Mouse (Mus musculus) kidney, adult 18-20 months (tissue): ENCODE results near the gene Tekt2.

ENCODE experiments used
- DNase-seq: peaks from one replicate; pipeline ENCODE4 v3.0.0; 2021

Gene Tekt2

GRCm38 (mm10) chr4:126306827-126307226 lies 18.7 kb downstream of the Tekt2 start:
- no peak for DNase-seq

- no peak for DNase-seq
Observed at GRCm38 (mm10) chr4:126306058-126306457, 19.4 kb downstream of the Tekt2 start.

- DNase-seq, result no peak
Observed at GRCm38 (mm10) chr4:126305428-126305827, 20.1 kb downstream of the Tekt2 start.

GRCm38 (mm10) chr4:126303877-126304276 lies 21.6 kb downstream of the Tekt2 start:
- DNase-seq, result no peak

GRCm38 (mm10) chr4:126301584-126302309 lies 23.7 kb downstream of the Tekt2 start:
- no peak for DNase-seq

GRCm38 (mm10) chr4:126300916-126301583 lies 24.4 kb downstream of the Tekt2 start:
- no peak for DNase-seq

- peak; percentile 67 for DNase-seq
Observed at GRCm38 (mm10) chr4:126296617-126297101, 28.8 kb downstream of the Tekt2 start.

- DNase-seq, result no peak
Observed at GRCm38 (mm10) chr4:126295937-126296336, 29.6 kb downstream of the Tekt2 start.

GRCm38 (mm10) chr4:126295152-126295551 lies 30.3 kb downstream of the Tekt2 start:
- DNase-seq, result no peak

GRCm38 (mm10) chr4:126291196-126291595 lies 34.3 kb downstream of the Tekt2 start:
- DNase-seq, result no peak

GRCm38 (mm10) chr4:126290314-126290713 lies 35.2 kb downstream of the Tekt2 start:
- DNase-seq, result no peak

GRCm38 (mm10) chr4:126288085-126288666 lies 37.3 kb downstream of the Tekt2 start:
- no peak for DNase-seq

- DNase-seq, result no peak
Observed at GRCm38 (mm10) chr4:126287302-126287995, 38.0 kb downstream of the Tekt2 start.

GRCm38 (mm10) chr4:126286492-126286891 lies 39.0 kb downstream of the Tekt2 start, which contains the start of gene Col8a2:
TSS of gene Col8a2 (plus strand) at chr4:126286793.
- peak; percentile 25 for DNase-seq

- DNase-seq, result no peak
Observed at GRCm38 (mm10) chr4:126283582-126283981, 41.9 kb downstream of the Tekt2 start.

- no peak for DNase-seq
Observed at GRCm38 (mm10) chr4:126281706-126282105, 43.8 kb downstream of the Tekt2 start.

- no peak for DNase-seq
Observed at GRCm38 (mm10) chr4:126278961-126279360, 46.5 kb downstream of the Tekt2 start.

- DNase-seq, result no peak
Observed at GRCm38 (mm10) chr4:126278565-126278915, 46.9 kb downstream of the Tekt2 start.

GRCm38 (mm10) chr4:126277906-126278564 lies 47.5 kb downstream of the Tekt2 start:
- DNase-seq, result peak; percentile 57

- DNase-seq, result no peak
Observed at GRCm38 (mm10) chr4:126275681-126276131, 49.8 kb downstream of the Tekt2 start.

GRCm38 (mm10) chr4:126275081-126275480 lies 50.4 kb downstream of the Tekt2 start:
- no peak for DNase-seq

- no peak for DNase-seq
Observed at GRCm38 (mm10) chr4:126273753-126274152, 51.7 kb downstream of the Tekt2 start.
